ENCODE assay signal across 8 mouse cellular contexts in the genomic region with DNA sequence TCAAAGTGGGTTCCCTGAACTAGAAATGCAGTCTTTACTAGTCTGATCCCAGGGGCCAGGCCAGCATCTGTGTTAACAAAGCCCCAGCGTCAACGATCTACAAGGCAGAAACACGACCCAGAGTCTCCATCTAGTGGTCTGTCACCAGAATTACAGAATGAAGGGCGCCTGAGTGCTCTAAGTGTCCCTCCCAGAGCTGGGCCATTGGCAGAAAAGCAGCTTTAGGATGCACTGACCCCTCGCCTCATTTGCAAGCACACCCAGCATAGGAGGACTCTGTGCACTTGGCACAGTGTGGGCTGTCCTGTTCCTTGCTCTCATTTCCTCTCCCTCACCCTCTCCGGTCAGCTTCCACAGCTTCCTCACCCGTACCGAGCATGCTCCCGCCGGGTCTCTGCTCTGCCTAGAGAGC. TPM values are rescaled to one million over a fixed set of nuclear protein-coding genes. Genes with fewer than 3 reads are reported as not detected.
DNase-seq lines count a peak whose midpoint lies in the region; ATAC-seq and TF ChIP-seq lines count a peak whose summit lies in the region.

No protein-coding gene starts in this region.

- no peaks in the 10 kb centered on the region for H3K9me3 ChIP-seq in embryonic facial prominence, embryonic 14.5 days (ENCODE audit: control insufficient read depth, low read length)
- H3K9me3 ChIP-seq in limb, embryonic 12.5 days = no peaks in the 10 kb centered on the region
- no peaks in the 10 kb centered on the region for H3K9me3 ChIP-seq in midbrain, embryonic 16.5 days (replicated peaks; ENCODE audit: control insufficient read depth, low read length, poor library complexity, severe bottlenecking)

- 47% methylated on average over 10 of the region's 10 CpGs for WGBS in bone marrow, adult 2 months
- WGBS in embryonic facial prominence, embryonic 14.5 days = 47% methylated on average over 10 of the region's 10 CpGs
- WGBS in limb, embryonic 12.5 days = 48% methylated on average over 10 of the region's 10 CpGs
- WGBS in midbrain, embryonic 16.5 days = 49% methylated on average over 10 of the region's 10 CpGs

- no peak overlapping the region for H3K4me3 ChIP-seq in bone marrow, adult 2 months (replicated peaks; ENCODE audit: control insufficient read depth, low read depth, low read length)
- no peak overlapping the region for H3K4me3 ChIP-seq in embryonic facial prominence, embryonic 14.5 days (ENCODE audit: low read depth, low read length)
- H3K4me3 ChIP-seq in limb, embryonic 12.5 days (replicated peaks) = no peak overlapping the region
- no peak overlapping the region for H3K4me3 ChIP-seq in midbrain, embryonic 16.5 days (ENCODE audit: low read depth, low read length)

- DNase-seq in CD4-positive helper T cell, adult 2 months (ENCODE audit: low read depth, low spot score) = peak; percentile 65
- peak; percentile 91 for DNase-seq in embryonic facial prominence, embryonic 14.5 days (ENCODE audit: low spot score)
- DNase-seq in heart, adult 9 months (ENCODE audit: low spot score in 2 of 2) = peak; percentile 60 to 76
- peak; percentile 85 for DNase-seq in kidney, adult 9 months
- DNase-seq in spleen, postnatal 10 days (ENCODE audit: low spot score in 2 of 2) = peak; percentile 24 to 55

- H3K27ac ChIP-seq in bone marrow, adult 2 months (ENCODE audit: control insufficient read depth, insufficient read depth, low read depth, low read length, poor library complexity) = no peak overlapping the region
- no peak overlapping the region for H3K27ac ChIP-seq in embryonic facial prominence, embryonic 14.5 days (replicated peaks; ENCODE audit: low read depth, low read length)
- no peak overlapping the region for H3K27ac ChIP-seq in limb, embryonic 12.5 days
- no peak overlapping the region for H3K27ac ChIP-seq in midbrain, embryonic 16.5 days (ENCODE audit: low read length)

- no peaks in the 10 kb centered on the region for H3K27me3 ChIP-seq in embryonic facial prominence, embryonic 14.5 days (replicated peaks; ENCODE audit: control insufficient read depth, insufficient read depth, low read length)
- 0 out of 2 replicates have a peak, but pooled peaks cover 6% of the 10 kb centered on the region for H3K27me3 ChIP-seq in limb, embryonic 12.5 days
- H3K27me3 ChIP-seq in midbrain, embryonic 16.5 days (ENCODE audit: control insufficient read depth, insufficient read depth, low read depth, low read length) = no peaks in the 10 kb centered on the region

- no peak overlapping the region for H3K4me2 ChIP-seq in embryonic facial prominence, embryonic 14.5 days (ENCODE audit: low read depth, low read length)
- H3K4me2 ChIP-seq in limb, embryonic 12.5 days = no peak overlapping the region
- H3K4me2 ChIP-seq in midbrain, embryonic 16.5 days (ENCODE audit: low read length) = no peak overlapping the region

- peak; percentile 79 for ATAC-seq in embryonic facial prominence, embryonic 14.5 days (ENCODE audit: low read depth)
- peak; percentile 60; the same call in 1 of the 2 replicates for ATAC-seq in limb, embryonic 12.5 days (ENCODE audit: insufficient number of reproducible peaks, insufficient read depth, low FRiP score, low TSS enrichment, low read depth)
- peak; percentile 86 for ATAC-seq in midbrain, embryonic 16.5 days

- TF ChIP-seq POLR2A in bone marrow, adult 2 months (IDR thresholded peaks at IDR 0.05; ENCODE audit: borderline replicate concordance, control insufficient read depth, low read depth, low read length) = no peak

- no peak overlapping the region for H3K9ac ChIP-seq in embryonic facial prominence, embryonic 14.5 days (ENCODE audit: low read depth, low read length)
- H3K9ac ChIP-seq in limb, embryonic 12.5 days (replicated peaks) = no peak overlapping the region
- no peak overlapping the region for H3K9ac ChIP-seq in midbrain, embryonic 16.5 days (ENCODE audit: low read depth, low read length)

- TF ChIP-seq CTCF in bone marrow, adult 2 months (IDR thresholded peaks at IDR 0.05; ENCODE audit: control insufficient read depth, insufficient read depth, low read length) = peak; percentile 57

- H3K4me1 ChIP-seq in bone marrow, adult 2 months (ENCODE audit: control insufficient read depth, insufficient read depth, low read length) = no peaks in the 10 kb centered on the region
- H3K4me1 ChIP-seq in embryonic facial prominence, embryonic 14.5 days (ENCODE audit: control insufficient read depth, insufficient read depth, low read length) = no peaks in the 10 kb centered on the region
- H3K4me1 ChIP-seq in limb, embryonic 12.5 days (replicated peaks) = 0 out of 2 replicates have a peak, but pooled peaks cover 4% of the 10 kb centered on the region
- H3K4me1 ChIP-seq in midbrain, embryonic 16.5 days (ENCODE audit: control insufficient read depth, insufficient read depth, low read length) = no peaks in the 10 kb centered on the region

- no peaks in the 10 kb centered on the region for H3K36me3 ChIP-seq in embryonic facial prominence, embryonic 14.5 days (ENCODE audit: control insufficient read depth, insufficient read depth, low read length)
- H3K36me3 ChIP-seq in limb, embryonic 12.5 days = no peaks in the 10 kb centered on the region
- H3K36me3 ChIP-seq in midbrain, embryonic 16.5 days (ENCODE audit: control insufficient read depth, insufficient read depth, low read length) = no peaks in the 10 kb centered on the region

RNA-seq across cellular contexts. Expression of a gene that starts 29.3 kb away (rescaled TPM):
- polyA plus RNA-seq in bone marrow, adult 2 months (2011; ENCODE audit: insufficient read depth, insufficient read length, low replicate concordance, missing spikeins) = 41.1 and 52.4 TPM in 2 replicates
- polyA plus RNA-seq in embryonic facial prominence, embryonic 14.5 days (2014; fragmentation: Nextera tagmentation; extraction: Ambion mirVana) = 84.5 and 86.4 TPM in 2 replicates
- 94.5 and 102 TPM in 2 replicates for polyA plus RNA-seq in limb, embryonic 12.5 days (2016; fragmentation: Nextera tagmentation; extraction: Ambion mirVana)
- polyA plus RNA-seq in midbrain, embryonic 16.5 days (2015; fragmentation: Nextera tagmentation; extraction: Ambion mirVana) = 107 and 116 TPM in 2 replicates

RNA-seq across cellular contexts. Expression of a gene that starts 53.9 kb away (rescaled TPM):
- polyA plus RNA-seq in bone marrow, adult 2 months (2011; ENCODE audit: insufficient read depth, insufficient read length, low replicate concordance, missing spikeins) = 2.1 TPM in 1 of 2 replicates, not detected in the other
- polyA plus RNA-seq in embryonic facial prominence, embryonic 14.5 days (2014; fragmentation: Nextera tagmentation; extraction: Ambion mirVana) = 10.6 TPM in 2 replicates
- polyA plus RNA-seq in limb, embryonic 12.5 days (2016; fragmentation: Nextera tagmentation; extraction: Ambion mirVana) = 11.5 and 11.9 TPM in 2 replicates
- 0.69 and 1.0 TPM in 2 replicates for polyA plus RNA-seq in midbrain, embryonic 16.5 days (2015; fragmentation: Nextera tagmentation; extraction: Ambion mirVana)

Comparison
In these comparisons a context has a peak if more than half of its experiments do, and no peak if none do; other contexts are left out.
1. DNase-seq: peak in every context shown above with its lines; median percentile 91 in embryonic facial prominence, embryonic 14.5 days; 85 in kidney, adult 9 months; 68 in heart, adult 9 months; 65 in CD4-positive helper T cell, adult 2 months; 40 in spleen, postnatal 10 days.